Mouse (Mus musculus) liver, adult 2 months (tissue): ENCODE results near the gene Hecw2.

Source experiments
- CTCF ChIP-seq: fragments of 200-500 bp; IDR thresholded peaks from 2 replicates; pipeline ENCODE4 v1.5.1; 2011; ENCODE audit warnings: low read depth, low read length, control low read depth
- POLR2A ChIP-seq: fragments of 200-500 bp; IDR thresholded peaks from 2 replicates; pipeline ENCODE4 v1.6.1; 2011; ENCODE audit warnings: low read length, control low read depth; ENCODE audit not compliant: insufficient read depth; ENCODE audit errors: extremely low read depth

DNA sequence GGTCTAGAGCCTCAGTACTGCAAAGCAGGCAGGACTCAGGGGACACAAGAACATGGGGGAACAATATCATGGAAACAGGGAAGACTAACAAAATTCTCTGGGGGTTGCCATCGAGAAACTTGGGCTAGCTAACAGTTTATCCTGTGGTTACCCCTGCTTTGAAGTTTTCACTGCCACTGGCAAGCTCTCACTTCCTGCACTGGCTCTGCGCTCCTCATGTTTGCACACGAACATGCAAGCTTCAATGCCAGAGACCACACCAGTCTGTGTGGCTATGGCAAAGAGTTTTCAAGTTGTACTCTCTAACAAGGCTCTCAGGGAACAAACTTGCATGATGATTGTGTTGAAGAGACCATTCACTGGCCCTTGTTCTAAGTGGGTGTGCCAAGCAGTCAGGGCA, 288.8 kb downstream of the Hecw2 start:
- TF ChIP-seq POLR2A (no peak), CTCF (no peak)
